Mouse (Mus musculus) erythroid progenitor cell, adult 5-6 weeks (primary cell): ENCODE data around the gene Zbtb16. TPM values are rescaled to one million over a fixed set of nuclear protein-coding genes. Genes with fewer than 3 reads are reported as not detected.

Experiments used
- ATAC-seq: replicated peaks from 2 replicates; pipeline ENCODE4 v1.8.0; 2016; ENCODE audit warnings: moderate number of reproducible peaks, mild to moderate bottlenecking, moderate TSS enrichment, inconsistent platforms; ENCODE audit not compliant: poor library complexity, low FRiP score, severe bottlenecking
- total RNA-seq, 2 experiments: library from RNA; stranded (forward) in 1 of 2; stranded (reverse) in 1 of 2; fragments of 150-400 nt in 1 of 2; fragments of 186-747, 209-891 nt in 1 of 2; gene quantifications; 2 replicates each; pipeline versions ENCODE4 v1.2.3 to v1.2.4; 2015 to 2017; ENCODE audit warnings: low replicate concordance in 2 of 2

Gene Zbtb16
- total RNA-seq, 2 experiments from 2014 or later = under 0.01 to 0.76 TPM

- no peak for ATAC-seq
Observed at GRCm38 (mm10) chr9:48736361-48737209, 99.4 kb downstream of the Zbtb16 start.

- no peak for ATAC-seq
Observed at GRCm38 (mm10) chr9:48735466-48736312, 100.3 kb downstream of the Zbtb16 start.

GRCm38 (mm10) chr9:48734725-48735465 is 101.1 kb downstream of the Zbtb16 start:
- ATAC-seq = no peak

- ATAC-seq = no peak
Observed at GRCm38 (mm10) chr9:48733817-48734544, 102.0 kb downstream of the Zbtb16 start.

GRCm38 (mm10) chr9:48733083-48733482 is 102.9 kb downstream of the Zbtb16 start:
- no peak for ATAC-seq

GRCm38 (mm10) chr9:48731651-48732536 is 104.1 kb downstream of the Zbtb16 start:
- ATAC-seq = no peak

GRCm38 (mm10) chr9:48730446-48730979 is 105.5 kb downstream of the Zbtb16 start:
- no peak for ATAC-seq

- ATAC-seq = no peak
Observed at GRCm38 (mm10) chr9:48729471-48729870, 106.6 kb downstream of the Zbtb16 start.

GRCm38 (mm10) chr9:48728731-48729123 is 107.3 kb downstream of the Zbtb16 start:
- ATAC-seq = no peak

GRCm38 (mm10) chr9:48728083-48728730 is 107.8 kb downstream of the Zbtb16 start:
- ATAC-seq = no peak

GRCm38 (mm10) chr9:48726341-48726740 is 109.7 kb downstream of the Zbtb16 start:
- ATAC-seq = no peak

GRCm38 (mm10) chr9:48725918-48726317 is 110.1 kb downstream of the Zbtb16 start:
- ATAC-seq = no peak

GRCm38 (mm10) chr9:48725161-48725560 is 110.9 kb downstream of the Zbtb16 start:
- ATAC-seq = no peak

GRCm38 (mm10) chr9:48724733-48725132 is 111.3 kb downstream of the Zbtb16 start:
- no peak for ATAC-seq

- ATAC-seq = no peak
Observed at GRCm38 (mm10) chr9:48723511-48724304, 112.3 kb downstream of the Zbtb16 start.

GRCm38 (mm10) chr9:48723025-48723424 is 113.0 kb downstream of the Zbtb16 start:
- no peak for ATAC-seq
